Mouse (Mus musculus): ENCODE data around the gene Hint3.
"Not testable (repeated sequence)": the region's sequence is repeated elsewhere in the genome, so short reads cannot be mapped to it uniquely, and the experiment has no call there.

Gene Hint3

GRCm38 (mm10) chr10:30629513-30629912, at the start of gene Hint3:
Hint3 (minus strand) TSS chr10:30629632.
- H3K36me3 ChIP-seq (ENCODE audit: control insufficient read depth, insufficient read depth, low read length, poor library complexity, severe bottlenecking): no peaks in the 10 kb centered on the region
- DNase-seq (ENCODE audit: low read depth, low spot score): no peak
- no peaks in the 10 kb centered on the region for H3K27me3 ChIP-seq (ENCODE audit: control insufficient read depth, insufficient read depth, low read length, poor library complexity, severe bottlenecking)

GRCm38 (mm10) chr10:30678051-30678450, 48.6 kb upstream of the Hint3 start:
- no peak for DNase-seq (ENCODE audit: low read depth, low spot score)
- Histone ChIP-seq H3K36me3 (ENCODE audit: control insufficient read depth, insufficient read depth, low read length, poor library complexity, severe bottlenecking) (no peaks in the 10 kb centered on the region), H3K27me3 (ENCODE audit: control insufficient read depth, insufficient read depth, low read length, poor library complexity, severe bottlenecking) (no peaks in the 10 kb centered on the region)

- no peaks in the 10 kb centered on the region for H3K36me3 ChIP-seq (ENCODE audit: control insufficient read depth, insufficient read depth, low read length, poor library complexity, severe bottlenecking)
- no peaks in the 10 kb centered on the region for H3K27me3 ChIP-seq (ENCODE audit: control insufficient read depth, insufficient read depth, low read length, poor library complexity, severe bottlenecking)
- DNase-seq (ENCODE audit: low read depth, low spot score): no peak
Measured at GRCm38 (mm10) chr10:30674825-30675224, 45.4 kb upstream of the Hint3 start.

- Histone ChIP-seq H3K36me3 (ENCODE audit: control insufficient read depth, insufficient read depth, low read length, poor library complexity, severe bottlenecking) (peaks cover 2% of the 10 kb centered on the region; the same call in 1 of the 2 replicates), H3K27me3 (ENCODE audit: control insufficient read depth, insufficient read depth, low read length, poor library complexity, severe bottlenecking) (no peaks in the 10 kb centered on the region)
- no peak for DNase-seq (ENCODE audit: low read depth, low spot score)
Measured at GRCm38 (mm10) chr10:30666580-30666979, 37.1 kb upstream of the Hint3 start.

- peak; percentile 3 for DNase-seq (ENCODE audit: low read depth, low spot score)
- Histone ChIP-seq H3K36me3 (ENCODE audit: control insufficient read depth, insufficient read depth, low read length, poor library complexity, severe bottlenecking) (no peaks in the 10 kb centered on the region), H3K27me3 (ENCODE audit: control insufficient read depth, insufficient read depth, low read length, poor library complexity, severe bottlenecking) (no peaks in the 10 kb centered on the region)
Measured at GRCm38 (mm10) chr10:30660564-30661328, 31.3 kb upstream of the Hint3 start.

GRCm38 (mm10) chr10:30655655-30656054, 26.2 kb upstream of the Hint3 start:
- DNase-seq (ENCODE audit: low read depth, low spot score): peak; percentile 58
- no peaks in the 10 kb centered on the region for H3K27me3 ChIP-seq (ENCODE audit: control insufficient read depth, insufficient read depth, low read length, poor library complexity, severe bottlenecking)
- 0 out of 2 replicates have a peak, but pooled peaks cover 4% of the 10 kb centered on the region for H3K36me3 ChIP-seq (ENCODE audit: control insufficient read depth, insufficient read depth, low read length, poor library complexity, severe bottlenecking)

- Histone ChIP-seq H3K27me3 (ENCODE audit: control insufficient read depth, insufficient read depth, low read length, poor library complexity, severe bottlenecking) (no peaks in the 10 kb centered on the region), H3K36me3 (ENCODE audit: control insufficient read depth, insufficient read depth, low read length, poor library complexity, severe bottlenecking) (no peaks in the 10 kb centered on the region)
- no peak for DNase-seq (ENCODE audit: low read depth, low spot score)
Measured at GRCm38 (mm10) chr10:30647681-30648080, 18.2 kb upstream of the Hint3 start.

- Histone ChIP-seq H3K36me3 (ENCODE audit: control insufficient read depth, insufficient read depth, low read length, poor library complexity, severe bottlenecking) (no peaks in the 10 kb centered on the region), H3K27me3 (ENCODE audit: control insufficient read depth, insufficient read depth, low read length, poor library complexity, severe bottlenecking) (no peaks in the 10 kb centered on the region)
- DNase-seq (ENCODE audit: low read depth, low spot score): no peak
Measured at GRCm38 (mm10) chr10:30638216-30638615, 8.8 kb upstream of the Hint3 start.

GRCm38 (mm10) chr10:30636474-30637154, 7.2 kb upstream of the Hint3 start:
- H3K27me3 ChIP-seq (ENCODE audit: control insufficient read depth, insufficient read depth, low read length, poor library complexity, severe bottlenecking); H3K36me3 ChIP-seq (ENCODE audit: control insufficient read depth, insufficient read depth, low read length, poor library complexity, severe bottlenecking); DNase-seq (ENCODE audit: low read depth, low spot score): not testable (repeated sequence)

GRCm38 (mm10) chr10:30632718-30633117, 3.3 kb upstream of the Hint3 start:
- Histone ChIP-seq H3K36me3 (ENCODE audit: control insufficient read depth, insufficient read depth, low read length, poor library complexity, severe bottlenecking) (no peaks in the 10 kb centered on the region), H3K27me3 (ENCODE audit: control insufficient read depth, insufficient read depth, low read length, poor library complexity, severe bottlenecking) (no peaks in the 10 kb centered on the region)
- DNase-seq (ENCODE audit: low read depth, low spot score): no peak

GRCm38 (mm10) chr10:30629977-30630376, 545 bp upstream of the Hint3 start:
- no peaks in the 10 kb centered on the region for H3K27me3 ChIP-seq (ENCODE audit: control insufficient read depth, insufficient read depth, low read length, poor library complexity, severe bottlenecking)
- no peak for DNase-seq (ENCODE audit: low read depth, low spot score)
- H3K36me3 ChIP-seq (ENCODE audit: control insufficient read depth, insufficient read depth, low read length, poor library complexity, severe bottlenecking): no peaks in the 10 kb centered on the region

- not testable (repeated sequence) for H3K27me3 ChIP-seq (ENCODE audit: control insufficient read depth, insufficient read depth, low read length, poor library complexity, severe bottlenecking); DNase-seq (ENCODE audit: low read depth, low spot score); H3K36me3 ChIP-seq (ENCODE audit: control insufficient read depth, insufficient read depth, low read length, poor library complexity, severe bottlenecking)
Measured at GRCm38 (mm10) chr10:30628444-30628843, 988 bp downstream of the Hint3 start.

- peak; percentile 38 for DNase-seq (ENCODE audit: low read depth, low spot score)
- H3K36me3 ChIP-seq (ENCODE audit: control insufficient read depth, insufficient read depth, low read length, poor library complexity, severe bottlenecking): no peaks in the 10 kb centered on the region
- no peaks in the 10 kb centered on the region for H3K27me3 ChIP-seq (ENCODE audit: control insufficient read depth, insufficient read depth, low read length, poor library complexity, severe bottlenecking)
Measured at GRCm38 (mm10) chr10:30627548-30627947, 1.9 kb downstream of the Hint3 start.

- Histone ChIP-seq H3K36me3 (ENCODE audit: control insufficient read depth, insufficient read depth, low read length, poor library complexity, severe bottlenecking) (no peaks in the 10 kb centered on the region), H3K27me3 (ENCODE audit: control insufficient read depth, insufficient read depth, low read length, poor library complexity, severe bottlenecking) (no peaks in the 10 kb centered on the region)
- no peak for DNase-seq (ENCODE audit: low read depth, low spot score)
Measured at GRCm38 (mm10) chr10:30624161-30625019, 5.0 kb downstream of the Hint3 start.

GRCm38 (mm10) chr10:30622928-30623327, 6.5 kb downstream of the Hint3 start:
- Histone ChIP-seq H3K36me3 (ENCODE audit: control insufficient read depth, insufficient read depth, low read length, poor library complexity, severe bottlenecking) (no peaks in the 10 kb centered on the region), H3K27me3 (ENCODE audit: control insufficient read depth, insufficient read depth, low read length, poor library complexity, severe bottlenecking) (no peaks in the 10 kb centered on the region)
- peak; percentile 53 for DNase-seq (ENCODE audit: low read depth, low spot score)

Data from splenic B cell, adult 2 months (primary cell).